Mouse (Mus musculus) testis, adult 2 months (tissue): ENCODE measurements at regions not wholly inside any gene's neighbourhood (a gene's known extent, or its start where the extent isn't known, plus 50 kb on each side); places are given as distances from the start of the nearest gene placed in this dataset.

Experiments
- H3K27ac ChIP-seq: fragments of 200-500 bp; 2 replicates; pipeline ENCODE4 v1.5.1; 2012; ENCODE audit warnings: low read depth, low read length; ENCODE audit not compliant: control insufficient read depth, insufficient read depth
- H3K27me3 ChIP-seq: fragments of 200-500 bp; 2 replicates; pipeline ENCODE4 v1.6.1; 2012; ENCODE audit warnings: mild to moderate bottlenecking, low read length, moderate library complexity; ENCODE audit not compliant: control insufficient read depth, insufficient read depth
- H3K36me3 ChIP-seq: fragments of 200-500 bp; 2 replicates; pipeline ENCODE4 v1.6.1; 2012; ENCODE audit warnings: mild to moderate bottlenecking, low read length; ENCODE audit not compliant: control insufficient read depth, insufficient read depth
- H3K4me1 ChIP-seq: fragments of 200-500 bp; 2 replicates; pipeline ENCODE4 v1.6.1; 2012; ENCODE audit warnings: low read length; ENCODE audit not compliant: control insufficient read depth, insufficient read depth
- H3K4me3 ChIP-seq: fragments of 200-500 bp; 2 replicates; pipeline ENCODE4 v1.5.1; 2012; ENCODE audit warnings: low read depth, mild to moderate bottlenecking, low read length, moderate library complexity, mixed read lengths; ENCODE audit not compliant: control insufficient read depth
- CTCF ChIP-seq: fragments of 200-500 bp; IDR thresholded peaks from 2 replicates; pipeline ENCODE4 v1.5.1; 2012; ENCODE audit warnings: low read depth, mild to moderate bottlenecking, inconsistent platforms, low read length, moderate library complexity; ENCODE audit not compliant: control insufficient read depth, insufficient read depth, insufficient replicate concordance
- POLR2A ChIP-seq: fragments of 200-500 bp; IDR thresholded peaks from 2 replicates; pipeline ENCODE4 v1.6.1; 2012; ENCODE audit warnings: low read depth, mild to moderate bottlenecking, inconsistent platforms, low read length, moderate library complexity; ENCODE audit not compliant: control insufficient read depth

- no peak overlapping the region for H3K4me3 ChIP-seq
- no peak overlapping the region for H3K27ac ChIP-seq
- no peaks in the 10 kb centered on the region for H3K36me3 ChIP-seq
- H3K27me3 ChIP-seq: no peaks in the 10 kb centered on the region
- H3K4me1 ChIP-seq: no peaks in the 10 kb centered on the region
- TF ChIP-seq POLR2A (no peak), CTCF (no peak)
These were observed 101.7 kb upstream of the Kiz start for GRCm38 (mm10) chr2:146753988-146754387.

GRCm38 (mm10) chr2:146763522-146764144 lies 92.0 kb upstream of the Kiz start:
- Histone ChIP-seq H3K27ac (no peak overlapping the region), H3K27me3 (no peaks in the 10 kb centered on the region), H3K4me3 (no peak overlapping the region), H3K36me3 (no peaks in the 10 kb centered on the region), H3K4me1 (no peaks in the 10 kb centered on the region; the same call in 1 of the 2 replicates)
- TF ChIP-seq POLR2A (no peak), CTCF (no peak)

- Histone ChIP-seq H3K4me1 (no peaks in the 10 kb centered on the region; the same call in 1 of the 2 replicates), H3K27me3 (no peaks in the 10 kb centered on the region), H3K27ac (no peak overlapping the region), H3K4me3 (no peak overlapping the region), H3K36me3 (no peaks in the 10 kb centered on the region)
- TF ChIP-seq CTCF (no peak), POLR2A (no peak)
These were observed 91.1 kb upstream of the Kiz start for GRCm38 (mm10) chr2:146764313-146765255.

GRCm38 (mm10) chr2:146774876-146775275 lies 80.8 kb upstream of the Kiz start:
- H3K4me3 ChIP-seq: no peak overlapping the region
- no peak overlapping the region for H3K27ac ChIP-seq
- no peak for TF ChIP-seq POLR2A
- TF ChIP-seq CTCF: no peak
- no peaks in the 10 kb centered on the region for H3K4me1 ChIP-seq
- no peaks in the 10 kb centered on the region for H3K36me3 ChIP-seq
- H3K27me3 ChIP-seq: no peaks in the 10 kb centered on the region

GRCm38 (mm10) chr2:146787132-146787810 lies 68.4 kb upstream of the Kiz start:
- no peaks in the 10 kb centered on the region for H3K36me3 ChIP-seq
- H3K4me3 ChIP-seq: no peak overlapping the region
- H3K27ac ChIP-seq: no peak overlapping the region
- H3K27me3 ChIP-seq: no peaks in the 10 kb centered on the region
- H3K4me1 ChIP-seq: no peaks in the 10 kb centered on the region
- TF ChIP-seq POLR2A (no peak), CTCF (no peak)

- Histone ChIP-seq H3K4me1 (no peaks in the 10 kb centered on the region), H3K36me3 (no peaks in the 10 kb centered on the region), H3K4me3 (no peak overlapping the region), H3K27me3 (no peaks in the 10 kb centered on the region), H3K27ac (no peak overlapping the region)
- TF ChIP-seq CTCF (no peak), POLR2A (no peak)
These were observed 67.7 kb upstream of the Kiz start for GRCm38 (mm10) chr2:146787811-146788455.

GRCm38 (mm10) chr2:146792844-146793420 lies 62.7 kb upstream of the Kiz start:
- no peaks in the 10 kb centered on the region for H3K4me1 ChIP-seq
- no peak for TF ChIP-seq POLR2A
- no peak overlapping the region for H3K27ac ChIP-seq
- no peaks in the 10 kb centered on the region for H3K36me3 ChIP-seq
- no peaks in the 10 kb centered on the region for H3K27me3 ChIP-seq
- no peak overlapping the region for H3K4me3 ChIP-seq
